Mouse (Mus musculus): Measurements from ENCODE around the gene Nsmce1. TPM values are rescaled to one million over a fixed set of nuclear protein-coding genes. Genes with fewer than 3 reads are reported as not detected.
A peak's percentile ranks its signal among the peaks of the same experiment; 100 is the strongest.
"Not testable (repeated sequence)": the region's sequence is repeated elsewhere in the genome, so short reads cannot be mapped to it uniquely, and the experiment has no call there.

The Nsmce1 gene
- total RNA-seq, 1 experiment from 2014 or later = 44.6 TPM

GRCm38 (mm10) chr7:125434666-125435290, 56.6 kb downstream of the Nsmce1 start:
- DNase-seq = no peak

- no peak for DNase-seq
Measured at GRCm38 (mm10) chr7:125433874-125434273, 57.5 kb downstream of the Nsmce1 start.

DNA sequence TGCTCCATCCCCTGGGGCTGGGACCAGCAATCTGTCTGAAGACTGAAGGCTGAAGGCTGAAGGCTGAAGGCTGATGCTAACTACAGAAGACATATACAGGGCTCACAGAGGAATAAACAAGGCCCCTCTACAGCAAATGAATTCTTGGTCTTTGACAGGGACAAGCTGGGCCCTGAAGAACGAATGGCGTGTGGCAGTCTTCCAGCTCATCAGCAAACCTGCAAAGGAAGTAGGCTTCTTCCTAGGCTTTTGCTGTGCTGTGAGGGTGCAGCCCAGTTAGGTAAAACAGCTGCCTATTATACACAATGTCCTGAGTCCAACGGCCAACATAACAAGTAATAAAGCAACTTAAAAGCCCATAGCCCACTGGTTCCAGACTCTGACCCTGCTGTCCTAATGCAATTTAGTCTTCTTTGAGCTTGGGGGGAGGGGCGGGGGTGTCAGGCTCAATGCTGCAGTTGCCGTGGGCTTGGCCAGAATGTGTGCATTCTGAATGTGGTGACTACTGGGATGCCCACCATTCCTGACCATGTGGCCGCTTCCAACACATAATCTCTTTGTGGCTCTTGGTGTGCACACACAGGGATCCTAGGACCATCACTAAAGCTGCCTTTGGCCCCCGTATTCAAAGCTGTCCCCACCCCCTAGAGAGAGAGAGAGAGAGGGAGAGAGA, 61.1 kb downstream of the Nsmce1 start:
- DNase-seq = no peak

DNA sequence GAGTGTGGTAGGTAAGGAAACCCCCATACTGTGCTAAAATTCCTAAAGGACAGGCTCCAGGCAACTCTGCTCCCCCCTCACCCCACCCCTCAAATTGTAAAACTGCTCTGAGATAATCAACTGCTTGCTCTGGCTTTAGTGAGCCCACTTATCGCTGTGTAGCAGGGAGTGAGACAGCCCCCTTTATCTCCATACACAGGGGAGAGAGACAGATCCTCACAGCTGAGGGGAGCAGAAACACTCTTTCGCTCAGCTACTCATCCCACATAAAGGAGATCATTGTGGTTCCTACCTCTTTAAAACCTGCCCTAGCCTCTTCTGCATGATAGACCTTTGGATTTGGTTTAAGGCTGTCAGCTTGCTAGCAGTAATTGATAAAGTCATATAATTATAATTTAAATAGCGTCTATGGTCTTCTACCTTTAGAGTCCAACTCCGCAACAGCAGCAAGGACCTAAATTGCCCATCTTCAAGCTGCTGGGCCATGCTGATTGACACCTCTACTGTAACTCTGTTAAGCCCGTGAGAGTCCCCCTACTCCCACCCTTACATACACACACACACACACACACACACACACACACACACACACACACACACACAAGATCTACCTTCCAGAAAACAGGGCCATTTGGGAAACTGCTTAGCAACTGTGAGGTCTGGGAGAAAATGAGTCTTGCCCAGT, 62.4 kb downstream of the Nsmce1 start:
- DNase-seq = not testable (repeated sequence)

DNA sequence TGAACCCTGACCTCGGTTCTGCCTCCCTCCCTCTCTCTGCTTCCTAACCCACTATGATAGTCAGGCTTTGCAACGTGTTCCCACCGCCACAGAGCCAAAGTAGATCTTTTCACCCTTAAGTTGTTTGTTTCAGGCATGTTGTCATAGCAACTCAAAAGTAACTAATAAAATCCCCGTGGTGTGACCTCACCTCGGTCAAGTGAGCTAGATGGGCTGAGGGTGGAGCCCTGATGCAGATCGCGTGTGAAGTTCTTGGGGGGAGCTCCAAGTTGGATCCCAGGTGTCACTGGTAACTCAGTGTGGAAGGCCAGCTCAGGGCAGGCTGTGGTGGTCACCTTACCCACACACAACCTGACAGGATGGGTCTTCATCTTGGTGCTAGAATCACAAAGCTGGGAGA, 63.0 kb downstream of the Nsmce1 start:
- DNase-seq = no peak

DNA sequence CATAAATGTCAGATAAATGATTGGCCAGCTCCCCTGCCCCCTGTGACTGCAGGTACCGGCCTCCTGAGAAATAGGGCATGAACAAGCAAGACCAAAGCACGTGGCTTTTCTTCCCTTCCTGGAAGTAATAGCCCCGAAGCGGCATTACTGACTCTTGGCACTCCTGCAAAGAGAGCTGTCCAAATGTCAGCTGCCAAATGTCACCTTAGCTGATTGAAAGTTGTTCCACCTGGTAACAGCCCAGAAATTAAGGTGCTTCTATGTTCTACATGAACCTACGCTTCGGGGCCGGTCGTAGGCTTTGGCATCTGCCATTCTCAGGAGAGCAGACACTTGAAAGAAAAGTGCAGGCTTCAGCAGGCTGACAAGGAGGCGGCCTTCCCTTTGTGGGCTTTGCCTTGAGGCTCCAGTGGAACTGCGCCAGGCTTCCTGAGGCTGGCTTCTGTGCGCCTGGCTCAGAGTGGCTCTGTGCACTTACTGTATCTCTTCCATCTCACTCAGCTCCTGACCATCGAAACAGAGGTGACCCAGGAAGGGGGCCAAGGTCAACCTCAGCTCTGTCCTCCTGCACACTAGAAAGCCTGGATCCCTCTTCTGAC, 63.8 kb downstream of the Nsmce1 start:
- DNase-seq = peak; percentile 79

- no peak for DNase-seq
Measured at GRCm38 (mm10) chr7:125423056-125423455, 68.3 kb downstream of the Nsmce1 start.

DNA sequence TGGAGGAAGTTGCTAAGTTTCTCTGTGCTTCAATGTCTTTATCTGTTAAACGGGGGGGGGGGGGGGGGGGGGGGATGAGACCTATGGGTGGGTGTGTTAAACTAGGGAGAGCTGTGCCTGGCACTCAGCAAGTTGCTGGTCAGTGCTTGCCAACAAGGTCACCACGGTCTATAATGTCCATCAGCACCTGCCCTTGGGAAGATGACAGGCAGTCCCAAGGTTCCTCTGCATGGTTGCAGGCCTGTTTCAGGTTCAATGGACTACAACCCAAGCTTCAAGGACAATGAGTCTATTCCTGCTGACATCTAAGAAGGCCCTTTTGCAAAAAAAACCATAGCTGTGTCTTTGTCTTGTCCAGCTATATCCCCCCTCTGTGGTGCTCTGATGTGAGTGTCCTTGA, 69.5 kb downstream of the Nsmce1 start:
- DNase-seq = peak; percentile 56

GRCm38 (mm10) chr7:125420190-125420589, 71.2 kb downstream of the Nsmce1 start:
- DNase-seq = peak; percentile 67

GRCm38 (mm10) chr7:125418413-125418812, 73.0 kb downstream of the Nsmce1 start:
- DNase-seq = peak; percentile 46

Other genes starting within 250 kb of the Nsmce1 start
- gene Kdm8, start 46.9 kb downstream of the Nsmce1 start, total RNA-seq (2021) = 4.0 and 4.5 TPM in 2 replicates
- gene Il4ra, start 60.5 kb upstream of the Nsmce1 start, total RNA-seq (2021) = 51.5 and 62.0 TPM in 2 replicates
- gene Il21r, start 111.8 kb upstream of the Nsmce1 start, total RNA-seq (2021) = 0.63 and 8.8 TPM in 2 replicates
- 61.0 and 66.2 TPM in 2 replicates for gene Gtf3c1, start 216.2 kb upstream of the Nsmce1 start, total RNA-seq (2021)
- 16.6 and 16.7 TPM in 2 replicates for gene D430042O09Rik, start 216.3 kb upstream of the Nsmce1 start, total RNA-seq (2021)

All from adrenal gland, postnatal 14 days (tissue).